Mouse (Mus musculus) left cerebral cortex, postnatal 25 days (tissue): ENCODE measurements at regions not wholly inside any gene's neighbourhood (a gene's known extent, or its start where the extent isn't known, plus 50 kb on each side); places are given as distances from the start of the nearest gene placed in this dataset.
"Not testable (repeated sequence)": the region's sequence is repeated elsewhere in the genome, so short reads cannot be mapped to it uniquely, and the experiment has no call there.

ENCODE experiments used
- DNase-seq, 2 experiments: peaks; one replicate each; pipeline ENCODE4 v3.0.0; 2022; ENCODE audit warnings: low spot score in 2 of 2, mixed read lengths in 1 of 2
- intact Hi-C: fragments of 180-260 bp; cut with DNase I; formaldehyde crosslinking; loops from one replicate; pipeline ENCODE4 v1.15.1; 2025

- DNase-seq, intact Hi-C loops: not testable (repeated sequence)
Measured at GRCm38 (mm10) chrX:154717526-154717925, 138.4 kb upstream of the Samt2 start.

DNA sequence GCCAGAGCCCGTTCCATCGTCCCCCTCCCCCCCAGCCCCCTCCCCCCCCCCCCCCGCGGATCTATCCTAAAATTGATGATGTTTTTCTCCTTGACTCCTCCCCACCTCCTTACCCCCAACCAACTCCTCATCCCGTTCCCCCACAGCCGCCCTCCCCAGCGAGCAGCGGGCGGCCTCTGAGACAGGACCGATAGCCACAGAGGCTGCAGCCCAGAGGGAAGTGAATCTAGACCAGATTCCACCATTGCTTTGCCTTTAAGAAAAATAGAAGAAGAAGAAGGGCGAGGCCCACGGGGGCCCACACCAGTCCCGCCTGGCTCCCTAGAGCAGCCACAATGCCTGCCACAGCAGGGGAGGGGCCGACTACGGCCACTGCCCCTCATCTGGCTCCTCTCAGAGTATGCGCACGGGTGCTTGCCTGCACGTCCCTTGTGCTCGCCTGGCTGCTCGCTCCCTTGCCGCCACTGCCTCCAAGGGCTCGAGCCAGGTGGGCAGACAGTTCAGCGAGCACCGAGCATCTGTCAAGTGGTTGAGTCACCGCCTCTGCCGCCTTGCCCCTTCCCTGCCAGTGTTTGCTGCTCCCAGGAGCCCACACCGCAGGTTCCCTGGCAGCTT, 134.6 kb upstream of the Samt2 start:
- intact Hi-C loops, result no loop called here
- peak in 1 of 2 experiments; percentile 0 for DNase-seq

GRCm38 (mm10) chrX:154712576-154712975, 133.4 kb upstream of the Samt2 start:
- intact Hi-C loops, DNase-seq: not testable (repeated sequence)

DNA sequence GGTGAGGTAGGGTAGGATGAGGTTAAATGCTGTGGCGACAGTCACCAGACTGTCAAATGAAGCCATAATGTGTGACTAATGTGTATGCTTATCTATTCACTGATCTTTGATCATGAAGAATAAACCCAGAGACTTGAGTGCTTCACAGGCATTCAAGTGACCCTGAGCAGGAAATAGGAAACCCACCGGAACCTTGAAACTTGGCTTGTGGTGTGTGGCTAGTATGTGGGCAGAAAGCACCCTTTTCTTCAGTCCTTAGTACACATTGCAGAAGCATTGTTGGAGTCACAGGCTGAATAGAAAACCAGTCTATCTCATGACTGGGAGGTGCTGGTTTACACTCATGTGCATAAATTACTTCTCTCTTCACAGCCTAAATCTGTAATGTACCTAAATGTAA, 91.4 kb upstream of the Samt2 start:
- DNase-seq, intact Hi-C loops: not testable (repeated sequence)
